Mouse (Mus musculus): ENCODE data around the gene Wrap53. TPM values are rescaled to one million over a fixed set of nuclear protein-coding genes. Genes with fewer than 3 reads are reported as not detected.

The Wrap53 gene
- polyA plus RNA-seq, 1 experiment: 18.8 TPM

DNA sequence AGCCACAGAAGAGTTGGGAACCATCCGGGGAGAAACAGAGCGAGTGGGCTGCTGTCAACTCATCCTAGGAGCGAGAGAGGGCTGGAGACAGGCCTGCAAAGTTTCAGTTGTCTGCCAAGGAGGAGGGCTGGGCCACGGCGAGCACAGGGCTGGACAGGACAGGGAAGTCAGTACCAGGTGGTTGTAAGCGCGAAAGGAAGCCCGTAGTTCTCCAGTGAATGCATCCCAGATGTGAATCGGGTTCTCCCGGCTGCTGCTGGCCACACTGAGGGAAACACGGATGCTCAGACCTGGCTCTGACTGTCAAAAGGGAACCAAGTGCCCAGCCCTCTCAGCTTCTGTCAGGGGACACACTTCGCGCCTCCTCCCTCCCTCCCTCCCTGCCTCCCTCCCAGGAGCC, 16.7 kb downstream of the Wrap53 start:
- WGBS: 83% methylated on average over 13 of the region's 13 CpGs
- Histone ChIP-seq H3K4me1 (ENCODE audit: control insufficient read depth, insufficient read depth, low read length) (peaks cover 4% of the 10 kb centered on the region; the same call in 1 of the 2 replicates), H3K27ac (ENCODE audit: insufficient read depth, low read length) (no peak overlapping the region), H3K27me3 (ENCODE audit: control insufficient read depth, insufficient read depth, low read length) (no peaks in the 10 kb centered on the region), H3K4me3 (replicated peaks; ENCODE audit: insufficient read depth, low read depth, low read length) (no peak overlapping the region)
- DNase-seq: no peak
- no peak for TF ChIP-seq POLR2A (IDR thresholded peaks at IDR 0.05; ENCODE audit: borderline replicate concordance, insufficient read depth, low read length)
- no peak for TF ChIP-seq CTCF (IDR thresholded peaks at IDR 0.05; ENCODE audit: borderline replicate concordance, insufficient read depth, low read depth, low read length)

DNA sequence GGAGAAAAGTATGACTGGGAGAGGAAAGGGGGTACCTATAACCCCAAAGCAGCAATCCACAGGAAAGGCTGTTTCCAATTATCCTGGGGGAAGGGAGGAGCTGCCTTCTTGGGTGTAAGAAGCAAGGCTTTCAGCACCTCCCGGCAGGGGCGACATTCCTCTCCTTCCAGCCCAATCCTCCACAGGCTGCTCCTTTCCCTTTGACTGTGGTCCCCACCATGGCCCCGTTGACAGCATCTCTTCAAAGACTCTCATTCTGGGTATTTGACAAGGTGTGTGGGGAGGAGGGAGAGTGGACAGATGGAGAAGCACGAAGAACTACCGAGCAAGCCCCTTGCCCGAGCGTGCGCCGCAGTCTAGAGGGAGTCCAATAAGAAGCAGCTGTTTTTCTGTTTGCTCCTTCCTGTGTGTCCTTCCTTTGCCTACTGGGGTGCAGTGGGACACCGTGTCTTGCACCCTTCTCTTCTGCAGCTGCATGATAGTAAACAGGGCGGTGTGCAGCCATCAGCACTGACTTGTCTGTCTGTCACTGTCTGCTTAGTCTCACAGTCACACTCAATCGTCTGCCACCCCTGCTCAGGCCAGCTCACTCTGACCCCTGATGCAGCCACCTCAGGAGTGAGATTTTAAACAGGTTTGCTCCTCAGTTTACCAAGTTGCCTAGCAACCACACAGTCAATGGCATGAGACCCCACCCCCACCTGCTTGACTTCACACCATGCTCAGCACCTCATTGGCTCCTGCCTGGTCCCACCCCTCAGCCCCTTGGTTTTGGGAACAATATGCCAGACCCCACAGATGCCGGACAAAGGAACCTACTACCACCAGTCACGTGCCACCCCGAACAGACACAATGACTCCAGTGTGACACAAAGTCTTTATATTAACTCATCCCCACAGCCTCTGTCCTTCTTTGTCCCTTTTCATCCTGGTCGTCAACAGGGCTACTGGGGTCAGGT, 18.9 kb downstream of the Wrap53 start:
- 55% methylated on average over 16 of the region's 16 CpGs for WGBS
- peak in 1 of 2 experiments; percentile 37 for DNase-seq
- no peak overlapping the region for H3K4me3 ChIP-seq (replicated peaks; ENCODE audit: insufficient read depth, low read depth, low read length)
- peaks cover 4% of the 10 kb centered on the region for H3K4me1 ChIP-seq (ENCODE audit: control insufficient read depth, insufficient read depth, low read length)
- TF ChIP-seq CTCF (IDR thresholded peaks at IDR 0.05; ENCODE audit: borderline replicate concordance, insufficient read depth, low read depth, low read length): no peak
- no peak for TF ChIP-seq POLR2A (IDR thresholded peaks at IDR 0.05; ENCODE audit: borderline replicate concordance, insufficient read depth, low read length)
- no peaks in the 10 kb centered on the region; the same call in 1 of the 2 replicates for H3K27me3 ChIP-seq (ENCODE audit: control insufficient read depth, insufficient read depth, low read length)
- peak overlapping the region; percentile 63; the same call in 1 of the 2 replicates for H3K27ac ChIP-seq (ENCODE audit: insufficient read depth, low read length)

DNA sequence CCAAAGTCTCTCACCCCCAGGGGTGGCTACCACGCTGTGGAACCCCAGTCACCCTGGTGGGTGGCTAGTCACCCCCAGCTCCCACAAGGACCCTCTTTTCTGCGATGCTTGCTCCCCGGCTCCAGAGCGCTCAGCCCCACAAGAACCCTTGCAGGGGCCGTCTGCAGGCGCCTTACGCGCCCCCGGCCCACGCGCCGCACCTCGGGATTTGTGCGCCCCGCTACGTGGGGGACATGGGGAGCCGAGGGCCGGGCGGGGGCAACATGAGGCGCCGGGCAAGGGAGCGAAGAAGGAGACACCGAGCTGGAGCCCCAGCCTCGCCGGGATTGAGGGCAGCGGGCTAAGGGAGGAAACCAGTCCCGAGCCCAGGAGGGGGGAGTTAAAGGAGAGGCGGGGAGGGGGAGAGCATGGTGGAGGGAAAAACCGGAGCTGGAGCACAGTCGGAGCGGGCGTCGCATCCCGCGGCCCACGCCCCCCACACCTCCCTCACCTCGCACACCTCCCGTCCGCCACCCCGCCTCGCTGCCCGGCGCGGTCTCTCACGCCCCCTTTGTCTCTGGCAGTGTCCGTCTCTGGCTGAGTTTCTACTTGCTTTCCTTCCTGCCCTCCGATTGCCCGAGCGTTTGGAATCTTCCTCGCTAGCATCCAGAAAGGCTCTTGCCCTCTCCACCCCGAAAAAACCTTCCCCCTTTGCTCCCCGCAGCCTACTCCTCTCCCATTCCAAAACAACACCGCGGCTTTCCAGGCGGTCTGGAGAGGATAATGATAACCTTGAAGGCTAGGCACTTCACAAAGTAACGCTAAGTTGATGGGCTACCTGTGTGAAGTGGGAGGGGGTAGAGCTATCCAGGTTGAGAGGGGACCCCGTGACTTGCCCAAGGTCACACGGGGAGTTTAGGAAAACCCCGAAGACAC, 19.9 kb downstream of the Wrap53 start, which contains the start of gene Efnb3:
Efnb3 (minus strand) TSS at position 355 of the 915 bp plus-strand sequence.
- Histone ChIP-seq H3K4me1 (ENCODE audit: control insufficient read depth, insufficient read depth, low read length) (peaks cover 4% of the 10 kb centered on the region), H3K27me3 (ENCODE audit: control insufficient read depth, insufficient read depth, low read length) (no peaks in the 10 kb centered on the region; the same call in 1 of the 2 replicates), H3K27ac (ENCODE audit: insufficient read depth, low read length) (peak within 1 kb of the TSS; percentile 63; the same call in 1 of the 2 replicates), H3K4me3 (replicated peaks; ENCODE audit: insufficient read depth, low read depth, low read length) (peak within 1 kb of the TSS; percentile 41)
- no peak for TF ChIP-seq CTCF (IDR thresholded peaks at IDR 0.05; ENCODE audit: borderline replicate concordance, insufficient read depth, low read depth, low read length)
- TF ChIP-seq POLR2A (IDR thresholded peaks at IDR 0.05; ENCODE audit: borderline replicate concordance, insufficient read depth, low read length): no peak
- DNase-seq: no peak
- WGBS: 4% methylated on average over 57 of the region's 59 CpGs

DNA sequence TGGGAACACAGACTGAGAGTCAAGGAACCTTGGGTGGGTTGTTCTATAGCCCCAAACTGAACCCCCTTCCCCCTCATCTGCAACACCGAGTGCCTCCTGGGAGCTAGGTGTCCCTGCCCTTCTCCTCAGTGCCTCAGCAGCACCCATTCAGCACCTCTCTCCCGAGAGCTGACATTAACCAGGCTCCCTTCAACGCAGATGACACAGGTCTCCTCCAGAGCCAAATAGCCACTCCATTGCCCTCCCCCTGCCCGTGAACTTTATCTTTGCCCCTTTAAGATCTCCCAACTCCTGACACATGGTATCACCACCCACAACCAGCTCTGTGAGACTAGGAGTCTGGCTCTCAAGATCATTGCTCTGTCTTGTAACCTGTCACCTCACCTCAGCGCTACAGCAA, 20.9 kb downstream of the Wrap53 start:
- 31% methylated on average over 5 of the region's 5 CpGs for WGBS
- Histone ChIP-seq H3K4me3 (replicated peaks; ENCODE audit: insufficient read depth, low read depth, low read length) (peak overlapping the region; percentile 28), H3K4me1 (ENCODE audit: control insufficient read depth, insufficient read depth, low read length) (peaks cover 4% of the 10 kb centered on the region), H3K27me3 (ENCODE audit: control insufficient read depth, insufficient read depth, low read length) (no peaks in the 10 kb centered on the region; the same call in 1 of the 2 replicates), H3K27ac (ENCODE audit: insufficient read depth, low read length) (no peak overlapping the region)
- DNase-seq: no peak
- TF ChIP-seq CTCF (IDR thresholded peaks at IDR 0.05; ENCODE audit: borderline replicate concordance, insufficient read depth, low read depth, low read length): no peak
- TF ChIP-seq POLR2A (IDR thresholded peaks at IDR 0.05; ENCODE audit: borderline replicate concordance, insufficient read depth, low read length): no peak

DNA sequence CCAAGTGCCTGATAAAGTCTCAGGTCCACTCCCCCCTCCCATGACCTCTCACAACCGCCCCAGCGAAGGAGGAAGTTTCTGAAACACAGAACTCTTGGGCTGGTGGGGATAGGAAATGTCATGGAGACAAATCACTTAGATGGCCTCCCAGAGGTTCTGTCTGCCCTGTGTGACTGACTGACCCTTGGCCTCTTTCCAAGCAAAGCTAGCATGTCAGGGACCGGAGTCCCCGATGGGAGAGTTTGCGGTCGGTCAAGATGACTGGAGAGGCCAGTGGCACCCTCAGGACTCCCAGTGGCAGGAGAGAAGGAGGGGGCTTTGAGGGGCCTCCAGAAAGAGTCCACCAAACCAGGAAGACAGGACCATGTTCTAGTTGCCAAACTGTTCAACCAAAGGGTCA, 21.3 kb downstream of the Wrap53 start:
- TF ChIP-seq CTCF (IDR thresholded peaks at IDR 0.05; ENCODE audit: borderline replicate concordance, insufficient read depth, low read depth, low read length): no peak
- TF ChIP-seq POLR2A (IDR thresholded peaks at IDR 0.05; ENCODE audit: borderline replicate concordance, insufficient read depth, low read length): no peak
- H3K4me1 ChIP-seq (ENCODE audit: control insufficient read depth, insufficient read depth, low read length): peaks cover 4% of the 10 kb centered on the region
- H3K27ac ChIP-seq (ENCODE audit: insufficient read depth, low read length): no peak overlapping the region
- no peak overlapping the region for H3K4me3 ChIP-seq (replicated peaks; ENCODE audit: insufficient read depth, low read depth, low read length)
- DNase-seq: no peak
- 63% methylated on average over 6 of the region's 6 CpGs for WGBS
- H3K27me3 ChIP-seq (ENCODE audit: control insufficient read depth, insufficient read depth, low read length): no peaks in the 10 kb centered on the region; the same call in 1 of the 2 replicates

DNA sequence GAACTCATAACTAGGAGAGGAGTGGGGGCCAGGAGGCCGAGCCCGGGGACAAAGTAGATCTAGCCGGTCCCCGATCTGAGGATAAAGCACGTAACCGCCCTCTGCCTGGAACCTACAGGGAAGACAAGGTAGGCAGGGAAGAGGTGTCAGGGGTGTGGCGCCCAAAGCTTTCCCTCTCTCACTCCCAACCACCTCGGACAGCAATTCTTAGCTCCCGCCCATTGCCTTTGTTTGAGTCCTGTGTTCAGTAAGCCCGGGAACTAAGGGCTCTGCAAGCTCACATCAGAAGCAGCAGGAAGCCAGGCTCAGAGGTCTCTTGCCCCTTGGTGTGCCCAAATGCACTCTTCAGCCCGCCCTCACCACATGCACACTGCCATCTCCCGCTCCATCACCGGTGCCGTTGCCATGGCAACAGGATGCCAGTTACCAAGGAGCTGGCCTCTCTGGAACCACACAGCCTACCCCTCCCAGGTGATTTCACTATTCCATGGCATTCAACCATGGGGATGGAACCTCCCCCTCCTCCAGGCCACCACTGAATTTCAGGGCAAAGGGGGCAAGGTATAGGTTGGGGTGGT, 22.6 kb downstream of the Wrap53 start:
- Histone ChIP-seq H3K4me3 (replicated peaks; ENCODE audit: insufficient read depth, low read depth, low read length) (no peak overlapping the region), H3K4me1 (ENCODE audit: control insufficient read depth, insufficient read depth, low read length) (peaks cover 4% of the 10 kb centered on the region), H3K27ac (ENCODE audit: insufficient read depth, low read length) (no peak overlapping the region), H3K27me3 (ENCODE audit: control insufficient read depth, insufficient read depth, low read length) (no peaks in the 10 kb centered on the region; the same call in 1 of the 2 replicates)
- TF ChIP-seq POLR2A (IDR thresholded peaks at IDR 0.05; ENCODE audit: borderline replicate concordance, insufficient read depth, low read length) (no peak), CTCF (IDR thresholded peaks at IDR 0.05; ENCODE audit: borderline replicate concordance, insufficient read depth, low read depth, low read length) (no peak)
- DNase-seq: peak in 1 of 2 experiments; percentile 38
- 23% methylated on average over 14 of the region's 14 CpGs for WGBS
